Mouse (Mus musculus) hematopoietic stem cell, adult 5-6 weeks (primary cell): Measurements from ENCODE around the gene Prkca. TPM values are rescaled to one million over a fixed set of nuclear protein-coding genes. Genes with fewer than 3 reads are reported as not detected.

Source experiments
- ATAC-seq, 2 experiments: fragments of 125-278 bp in 1 of 2; replicated peaks in 1 of 2; 2 replicates each; pipeline ENCODE4 v1.8.0; 2016 to 2017; ENCODE audit warnings: inconsistent platforms in 2 of 2, mild to moderate bottlenecking in 2 of 2, moderate number of reproducible peaks in 2 of 2, low read depth in 1 of 2, moderate TSS enrichment in 1 of 2; ENCODE audit not compliant: low FRiP score in 2 of 2, poor library complexity in 2 of 2, severe bottlenecking in 2 of 2, insufficient read depth in 1 of 2, low TSS enrichment in 1 of 2
- total RNA-seq: library from RNA; stranded (forward); fragments of 172-1452, 232-1000 nt; gene quantifications from 2 replicates; pipeline ENCODE4 v1.2.3, GENCODE M21; 2017

Gene Prkca
- total RNA-seq, 1 experiment from 2014 or later, result 13.7 TPM

- ATAC-seq, result no peak
Observed at GRCm38 (mm10) chr11:108145128-108145527, 198.6 kb downstream of the Prkca start.

DNA sequence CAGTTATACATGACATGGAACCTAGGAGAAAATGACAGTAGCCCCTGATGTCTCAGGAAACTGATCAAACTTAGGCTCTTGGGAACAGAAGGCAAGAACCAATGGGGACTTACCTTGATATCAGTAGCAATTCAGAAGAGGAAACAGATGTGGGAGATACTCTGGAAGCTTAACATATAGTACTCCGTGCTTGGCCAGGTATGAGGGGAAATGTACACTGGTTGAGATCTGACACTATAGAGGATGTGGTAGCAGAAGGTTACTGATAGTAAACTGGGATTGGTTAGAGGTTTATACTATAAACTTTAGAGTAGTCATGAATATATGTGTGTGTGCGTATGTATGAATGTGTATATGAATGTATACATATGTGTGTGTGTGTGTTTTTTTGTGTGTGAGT is 200.0 kb downstream of the Prkca start:
- 0 out of 4 replicates have a peak, but pooled peaks of 1 of the 2 experiments have one; percentile 7 for ATAC-seq

DNA sequence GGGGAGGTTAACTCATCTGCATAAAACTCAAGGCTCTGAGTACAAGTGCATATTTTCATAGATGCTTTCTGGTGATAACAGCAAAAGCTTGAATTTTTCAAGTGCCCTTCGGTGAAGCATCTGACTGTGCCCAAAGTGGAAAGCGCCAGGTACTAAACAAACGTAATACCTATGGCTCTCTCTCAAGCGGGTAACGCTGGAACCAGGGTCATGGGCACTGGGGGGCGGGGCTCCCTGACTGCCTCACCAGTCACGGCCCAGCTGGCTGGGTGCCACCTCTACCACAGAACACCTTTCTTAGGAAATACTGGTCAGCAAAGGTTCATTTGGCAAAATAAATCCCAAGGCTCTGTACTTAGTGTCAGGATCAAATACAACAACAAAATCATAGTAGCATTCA is 203.7 kb downstream of the Prkca start:
- ATAC-seq, result no peak

DNA sequence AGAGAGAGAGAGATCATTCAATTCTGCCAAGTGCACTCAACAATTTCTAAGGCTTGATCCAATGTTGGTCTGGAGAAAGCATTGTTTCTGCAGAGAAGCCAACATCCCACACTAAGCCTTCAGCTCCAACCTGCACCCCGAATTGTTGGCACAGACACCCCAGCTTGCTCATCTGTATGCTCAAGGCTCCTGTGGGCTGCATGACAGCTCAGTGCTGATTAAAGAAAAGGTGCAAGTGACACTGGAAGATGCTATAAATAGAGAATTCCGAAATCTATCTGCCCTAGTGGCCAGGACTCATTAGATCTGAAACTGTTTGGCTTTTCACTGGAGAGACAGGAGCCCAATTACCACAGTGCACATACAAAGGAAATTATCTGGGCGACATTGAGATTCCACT is 207.4 kb downstream of the Prkca start:
- no peak for ATAC-seq

GRCm38 (mm10) chr11:108135407-108136159 is 208.1 kb downstream of the Prkca start:
- 0 out of 4 replicates have a peak, but pooled peaks of 1 of the 2 experiments have one; percentile 53 for ATAC-seq

GRCm38 (mm10) chr11:108128593-108128992 is 215.1 kb downstream of the Prkca start:
- ATAC-seq, result peak; percentile 53 to 56

- no peak for ATAC-seq
Observed at GRCm38 (mm10) chr11:108127908-108128307, 215.8 kb downstream of the Prkca start.

- ATAC-seq, result no peak
Observed at GRCm38 (mm10) chr11:108122486-108122885, 221.2 kb downstream of the Prkca start.

GRCm38 (mm10) chr11:108120708-108121107 is 223.0 kb downstream of the Prkca start:
- ATAC-seq, result no peak

- no peak for ATAC-seq
Observed at GRCm38 (mm10) chr11:108119785-108120184, 223.9 kb downstream of the Prkca start.

DNA sequence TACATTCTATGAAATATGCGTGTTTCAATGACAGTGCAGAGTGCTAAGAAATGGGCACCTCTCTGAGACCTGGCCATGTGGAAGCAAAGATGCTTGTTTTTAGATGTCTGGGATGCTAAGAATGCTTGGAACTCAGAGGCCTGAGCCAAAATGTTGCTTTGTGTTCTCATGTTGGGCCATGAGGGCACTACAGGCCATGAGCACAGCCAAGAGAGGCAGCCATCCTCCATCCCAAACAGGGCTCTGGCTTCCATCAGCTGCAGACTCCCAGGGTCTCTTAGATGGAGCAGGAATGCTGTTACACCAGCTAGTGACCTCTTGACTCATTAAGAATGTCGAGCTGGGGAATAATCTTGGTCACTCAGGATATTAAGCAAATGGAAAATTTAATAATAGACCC is 224.9 kb downstream of the Prkca start:
- ATAC-seq, result no peak

DNA sequence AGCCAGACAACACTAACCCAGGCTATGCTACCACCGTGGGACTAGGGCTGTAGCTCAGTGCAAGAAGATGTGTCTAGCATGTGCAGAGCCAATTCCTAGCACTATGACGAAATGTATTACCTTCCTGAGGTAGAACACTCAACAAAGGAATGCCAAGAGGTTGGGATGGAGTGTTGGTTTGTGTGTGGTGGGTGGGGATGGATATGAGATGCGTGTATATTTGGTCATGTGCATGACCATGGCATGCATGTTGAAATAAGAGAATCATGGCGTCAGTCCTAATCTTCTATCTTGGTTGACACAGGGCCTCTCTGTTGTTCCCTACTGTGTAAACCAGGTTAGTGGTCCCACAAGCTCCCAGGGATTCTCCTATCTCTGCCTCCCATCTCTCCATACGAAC is 225.5 kb downstream of the Prkca start:
- ATAC-seq, result no peak

DNA sequence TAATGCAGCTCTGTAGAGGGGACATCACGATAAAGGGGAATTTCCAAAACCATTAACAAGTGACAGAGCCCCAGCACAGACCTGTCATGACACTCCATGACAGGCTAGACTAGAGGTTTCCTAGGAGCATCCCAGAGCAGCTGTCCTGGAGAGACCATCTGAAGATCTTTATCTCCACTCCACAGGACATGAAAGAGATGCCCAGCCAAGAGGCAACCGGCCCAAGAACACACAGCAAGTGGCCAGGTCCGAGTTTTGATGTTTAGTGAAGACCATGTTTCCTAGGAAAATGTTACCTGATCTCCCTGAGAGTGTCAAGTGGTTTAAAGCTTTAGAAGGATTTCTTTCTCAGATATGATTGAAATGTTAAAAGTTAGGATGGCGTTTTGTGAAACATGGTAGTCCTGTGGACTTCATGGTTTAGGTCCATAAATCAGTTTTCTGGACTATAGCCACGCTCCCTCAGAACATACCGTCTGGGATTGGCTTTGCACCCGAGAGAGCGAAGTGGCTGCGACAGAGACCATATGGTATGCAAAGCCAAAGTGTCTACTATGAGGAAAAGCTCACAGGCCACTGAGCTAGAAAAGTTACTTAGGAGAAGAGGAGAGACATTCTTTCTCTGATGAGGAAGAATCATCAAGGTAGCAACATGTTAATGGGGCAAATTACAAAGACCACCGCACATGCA is 226.2 kb downstream of the Prkca start:
- ATAC-seq, result no peak

DNA sequence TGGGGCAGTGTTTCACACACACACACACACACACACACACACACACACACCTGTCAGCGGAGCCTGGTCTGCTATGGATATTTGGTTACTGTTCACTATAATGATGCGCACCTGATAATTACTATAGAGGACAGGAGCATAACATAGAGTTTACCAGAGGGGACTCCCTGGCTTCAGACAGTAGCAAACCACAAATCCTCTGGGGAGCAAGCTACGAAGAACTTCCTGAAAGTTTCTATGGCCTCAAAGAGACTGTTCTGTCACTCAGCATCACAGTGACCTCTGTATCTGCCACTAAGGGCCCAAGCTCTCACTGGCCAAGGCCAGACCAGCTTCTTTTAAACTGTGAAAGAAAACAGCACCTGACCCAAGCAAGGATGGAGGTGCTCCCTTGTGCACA is 229.6 kb downstream of the Prkca start:
- ATAC-seq, result no peak

- ATAC-seq, result no peak
Observed at GRCm38 (mm10) chr11:108112437-108112836, 231.3 kb downstream of the Prkca start.

- no peak for ATAC-seq
Observed at GRCm38 (mm10) chr11:108104085-108104484, 239.6 kb downstream of the Prkca start.

DNA sequence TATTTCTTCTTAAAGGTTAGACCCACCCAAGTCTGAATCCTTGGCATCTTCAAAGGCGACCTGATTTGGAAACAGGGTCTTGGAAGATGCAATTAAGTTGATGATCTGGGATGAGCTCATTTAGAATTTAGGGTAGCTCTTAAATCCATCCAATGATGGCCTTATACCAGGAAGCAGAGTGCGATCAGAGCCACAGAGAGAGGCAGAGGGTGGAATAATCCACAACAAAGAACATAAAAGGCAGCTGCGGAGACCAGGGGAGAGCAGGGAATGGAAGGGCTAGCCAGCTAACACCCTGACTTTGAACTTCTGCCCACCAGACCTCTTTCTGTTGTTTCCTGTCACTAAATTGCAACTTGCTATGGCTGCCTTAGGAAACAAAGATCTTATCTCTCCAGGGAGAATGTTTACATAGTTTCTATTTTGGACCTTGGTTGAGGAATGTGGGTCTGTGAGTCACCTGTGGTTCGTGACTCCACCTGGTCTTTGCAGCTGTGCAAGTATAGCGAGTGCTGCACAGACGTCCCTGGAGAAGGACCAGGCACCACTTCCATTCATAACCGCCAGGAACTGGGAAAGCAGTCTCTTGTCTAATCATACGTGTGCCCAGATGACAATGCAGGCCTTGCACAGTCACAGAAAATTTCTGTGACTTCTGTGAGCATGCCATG is 242.3 kb downstream of the Prkca start:
- ATAC-seq, result no peak

- ATAC-seq, result peak; percentile 22 to 36; a peak in 2 of 4 replicates
Observed at GRCm38 (mm10) chr11:108098306-108098705, 245.4 kb downstream of the Prkca start.
